Comparison of ENCODE assay signal across 10 mouse cellular contexts in the genomic region with DNA sequence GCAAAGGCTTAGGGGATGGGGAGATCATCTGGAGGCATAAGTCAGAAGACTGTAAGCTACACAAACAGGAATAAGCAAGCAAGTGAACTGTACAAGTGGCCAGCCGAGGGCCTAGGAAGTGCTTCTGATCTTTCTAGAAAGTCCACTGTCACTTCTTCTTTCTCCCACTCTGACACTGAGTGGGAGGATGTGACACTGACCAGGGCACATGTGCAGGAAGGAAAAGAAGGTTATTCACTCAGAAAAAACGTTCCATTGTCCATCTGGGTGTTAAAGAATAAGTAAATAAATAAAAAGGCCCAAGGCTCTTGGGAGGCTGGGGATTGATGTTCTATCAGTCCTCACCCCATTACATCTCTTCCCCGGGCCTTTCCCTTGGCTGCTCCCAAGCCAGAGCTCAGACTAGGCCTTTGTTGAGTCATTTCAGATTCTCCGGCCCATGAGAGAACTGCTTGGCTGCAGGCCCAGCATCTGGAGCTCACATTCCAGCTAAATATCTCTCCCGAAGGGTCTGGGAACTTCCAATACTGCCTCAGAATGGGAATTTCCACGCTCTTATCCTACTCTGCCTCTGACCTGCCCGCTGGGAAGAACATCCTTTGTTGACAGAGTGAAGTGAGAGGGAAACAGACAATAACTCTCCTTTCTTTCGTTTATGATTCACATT. TPM values are rescaled to one million over a fixed set of nuclear protein-coding genes. Genes with fewer than 3 reads are reported as not detected.
DNase-seq lines count a peak whose midpoint lies in the region; ATAC-seq and TF ChIP-seq lines count a peak whose summit lies in the region.
"Had no signal": no experiment of that assay in that cellular context is flagged by ENCODE, and none has a peak within 500 bp of the region (broad histone marks: within the 10 kb centered on the region; RNA-seq: fewer than 3 reads in every experiment).

No protein-coding gene starts in this region.

- no peaks in the 10 kb centered on the region for H3K27me3 ChIP-seq in neural tube, embryonic 11.5 days (ENCODE audit: control insufficient read depth, insufficient read depth, low read length)
- no peaks in the 10 kb centered on the region for H3K27me3 ChIP-seq in hindbrain, embryonic 14.5 days (ENCODE audit: control insufficient read depth, insufficient read depth, low read length)
- no peaks in the 10 kb centered on the region for H3K27me3 ChIP-seq in liver, embryonic 12.5 days (replicated peaks)
- H3K27me3 ChIP-seq in stomach, embryonic 14.5 days (ENCODE audit: control insufficient read depth, insufficient read depth, low read length) = no peaks in the 10 kb centered on the region

- no peak overlapping the region for H3K27ac ChIP-seq in neural tube, embryonic 11.5 days (ENCODE audit: low read depth, low read length)
- peak overlapping the region; percentile 72 for H3K27ac ChIP-seq in gastrocnemius, adult 2 months
- H3K27ac ChIP-seq in hindbrain, embryonic 14.5 days = 0 out of 2 replicates have a peak overlapping the region, but pooled peaks have one; percentile 16
- H3K27ac ChIP-seq in liver, embryonic 12.5 days = 0 out of 2 replicates have a peak overlapping the region, but pooled peaks have one; percentile 14
- H3K27ac ChIP-seq in stomach, embryonic 14.5 days (ENCODE audit: low read length) = peak overlapping the region; percentile 79
- H3K27ac ChIP-seq in left cerebral cortex, adult 2 months = no peak overlapping the region

- no peaks in the 10 kb centered on the region for H3K9me3 ChIP-seq in neural tube, embryonic 11.5 days (ENCODE audit: control insufficient read depth, low read length)
- H3K9me3 ChIP-seq in hindbrain, embryonic 14.5 days (ENCODE audit: control insufficient read depth, low read length) = no peaks in the 10 kb centered on the region
- H3K9me3 ChIP-seq in liver, embryonic 12.5 days (replicated peaks) = no peaks in the 10 kb centered on the region
- no peaks in the 10 kb centered on the region for H3K9me3 ChIP-seq in stomach, embryonic 14.5 days (ENCODE audit: control insufficient read depth, low read depth, low read length)

- no peaks in the 10 kb centered on the region for H3K36me3 ChIP-seq in neural tube, embryonic 11.5 days (ENCODE audit: control insufficient read depth, insufficient read depth, low read length)
- H3K36me3 ChIP-seq in hindbrain, embryonic 14.5 days (replicated peaks; ENCODE audit: control insufficient read depth, insufficient read depth) = no peaks in the 10 kb centered on the region
- H3K36me3 ChIP-seq in liver, embryonic 12.5 days = no peaks in the 10 kb centered on the region
- H3K36me3 ChIP-seq in stomach, embryonic 14.5 days (ENCODE audit: control insufficient read depth, insufficient read depth, low read length) = no peaks in the 10 kb centered on the region

- no peak overlapping the region for H3K4me2 ChIP-seq in neural tube, embryonic 11.5 days (ENCODE audit: low read depth)
- no peak overlapping the region for H3K4me2 ChIP-seq in hindbrain, embryonic 14.5 days (replicated peaks)
- H3K4me2 ChIP-seq in liver, embryonic 12.5 days = no peak overlapping the region
- H3K4me2 ChIP-seq in stomach, embryonic 14.5 days (replicated peaks; ENCODE audit: low read depth, low read length) = no peak overlapping the region

- H3K9ac ChIP-seq in neural tube, embryonic 11.5 days (ENCODE audit: low read length) = no peak overlapping the region
- H3K9ac ChIP-seq in hindbrain, embryonic 14.5 days = no peak overlapping the region
- H3K9ac ChIP-seq in liver, embryonic 12.5 days = no peak overlapping the region
- H3K9ac ChIP-seq in stomach, embryonic 14.5 days (replicated peaks; ENCODE audit: low read depth, low read length) = no peak overlapping the region

- peak; percentile 38 for DNase-seq in neural tube, embryonic 11.5 days (ENCODE audit: low spot score)
- no peak for DNase-seq in neural tube, embryonic 10.5 days (ENCODE audit: extremely low spot score, low spot score)
- peak; percentile 90 for DNase-seq in gastrocnemius, adult 2 months
- peak; percentile 61 for DNase-seq in hindbrain, embryonic 14.5 days (ENCODE audit: low spot score)
- no peak for DNase-seq in left cerebral cortex, adult 2 months (ENCODE audit: extremely low spot score in 1 of 2, low spot score in 2 of 2)
- no peak for DNase-seq in left cerebral cortex, postnatal 36 days (ENCODE audit: low spot score in 2 of 2)

- WGBS in neural tube, embryonic 11.5 days = 43% methylated on average over 8 of the region's 8 CpGs
- WGBS in hindbrain, embryonic 14.5 days = 29% methylated on average over 8 of the region's 8 CpGs
- WGBS in liver, embryonic 12.5 days (ENCODE audit: insufficient replicate concordance) = 41% methylated on average over 8 of the region's 8 CpGs
- 26% methylated on average over 8 of the region's 8 CpGs for WGBS in stomach, embryonic 14.5 days

- no peak overlapping the region for H3K4me3 ChIP-seq in neural tube, embryonic 11.5 days (ENCODE audit: low read depth, low read length)
- no peak overlapping the region for H3K4me3 ChIP-seq in gastrocnemius, adult 2 months
- no peak overlapping the region for H3K4me3 ChIP-seq in hindbrain, embryonic 14.5 days (replicated peaks; ENCODE audit: low read length)
- no peak overlapping the region for H3K4me3 ChIP-seq in liver, embryonic 12.5 days
- H3K4me3 ChIP-seq in stomach, embryonic 14.5 days (ENCODE audit: low read depth, low read length) = no peak overlapping the region
- H3K4me3 ChIP-seq in left cerebral cortex, adult 2 months = no peak overlapping the region

- intact Hi-C loops in gastrocnemius, adult 2 months (cut with DNase I) = no loop called here
- intact Hi-C loops in left cerebral cortex, adult 2 months (cut with DNase I) = no loop called here
- intact Hi-C loops in left cerebral cortex, postnatal 36 days (cut with DNase I) = no loop called here

- no peak for TF ChIP-seq CTCF in gastrocnemius, adult 2 months (IDR thresholded peaks at IDR 0.05)
- no peak for TF ChIP-seq CTCF in left cerebral cortex, adult 2 months (IDR thresholded peaks at IDR 0.05)

- ATAC-seq in neural tube, embryonic 11.5 days (ENCODE audit: insufficient read depth, low FRiP score, low TSS enrichment) = no peak
- no peak for ATAC-seq in hindbrain, embryonic 14.5 days (ENCODE audit: low FRiP score)
- no peak for ATAC-seq in liver, embryonic 12.5 days
- ATAC-seq in stomach, embryonic 14.5 days (ENCODE audit: insufficient number of reproducible peaks, insufficient read depth, low FRiP score, low read depth) = peak; percentile 63; the same call in 1 of the 2 replicates

- no peaks in the 10 kb centered on the region for H3K4me1 ChIP-seq in neural tube, embryonic 11.5 days (ENCODE audit: control insufficient read depth, insufficient read depth, low read length)
- H3K4me1 ChIP-seq in hindbrain, embryonic 14.5 days (replicated peaks; ENCODE audit: control insufficient read depth, insufficient read depth, low read length) = peaks cover 3% of the 10 kb centered on the region; the same call in 1 of the 2 replicates
- no peaks in the 10 kb centered on the region for H3K4me1 ChIP-seq in liver, embryonic 12.5 days
- H3K4me1 ChIP-seq in stomach, embryonic 14.5 days (ENCODE audit: control insufficient read depth, insufficient read depth, low read length) = peaks cover 13% of the 10 kb centered on the region; the same call in 1 of the 2 replicates

RNA-seq across cellular contexts. Expression of a gene that starts 2.6 kb away (rescaled TPM):
- polyA plus RNA-seq in neural tube, embryonic 11.5 days (2014; fragmentation: Nextera tagmentation; extraction: Ambion mirVana) = 1.6 and 2.1 TPM in 2 replicates
- under 1 TPM in 1 of 2 experiments, not detected in 1; 0.41 TPM for total RNA-seq in gastrocnemius, adult 2 months (2021)
- polyA plus RNA-seq in hindbrain, embryonic 14.5 days (2014; fragmentation: Nextera tagmentation; extraction: Ambion mirVana) = 0.78 TPM in 1 of 2 replicates, not detected in the other
- 2.0 and 2.8 TPM in 2 replicates for polyA plus RNA-seq in liver, embryonic 12.5 days (2016; fragmentation: Nextera tagmentation; extraction: Ambion mirVana)
- polyA plus RNA-seq in stomach, embryonic 14.5 days (2014; fragmentation: Nextera tagmentation; extraction: Ambion mirVana) = 7.0 and 7.2 TPM in 2 replicates
- total RNA-seq in left cerebral cortex, adult 2 months (2021) = not detected
- total RNA-seq in left cerebral cortex, postnatal 36 days (2021) = not detected
- total RNA-seq: layer of hippocampus, postnatal 25 days had no signal

RNA-seq across cellular contexts. Expression of a gene that starts 5.6 kb away (rescaled TPM):
- polyA plus RNA-seq in neural tube, embryonic 11.5 days (2014; fragmentation: Nextera tagmentation; extraction: Ambion mirVana) = not detected in 2 replicates
- total RNA-seq in gastrocnemius, adult 2 months (2021) = not detected
- not detected in 2 replicates for polyA plus RNA-seq in hindbrain, embryonic 14.5 days (2014; fragmentation: Nextera tagmentation; extraction: Ambion mirVana)
- polyA plus RNA-seq in liver, embryonic 12.5 days (2016; fragmentation: Nextera tagmentation; extraction: Ambion mirVana) = not detected in 2 replicates
- not detected in 2 replicates for polyA plus RNA-seq in stomach, embryonic 14.5 days (2014; fragmentation: Nextera tagmentation; extraction: Ambion mirVana)
- not detected for total RNA-seq in left cerebral cortex, adult 2 months (2021)
- not detected for total RNA-seq in left cerebral cortex, postnatal 36 days (2021)
- total RNA-seq: layer of hippocampus, postnatal 25 days had no signal
- polyA plus RNA-seq: testis, adult 2 months had no signal

RNA-seq across cellular contexts. Expression of a gene that starts 12.7 kb away (rescaled TPM):
- 0.60 and 0.73 TPM in 2 replicates for polyA plus RNA-seq in neural tube, embryonic 11.5 days (2014; fragmentation: Nextera tagmentation; extraction: Ambion mirVana)
- total RNA-seq in gastrocnemius, adult 2 months (2021) = not detected
- polyA plus RNA-seq in hindbrain, embryonic 14.5 days (2014; fragmentation: Nextera tagmentation; extraction: Ambion mirVana) = 0.90 and 1.9 TPM in 2 replicates
- 0.62 and 0.68 TPM in 2 replicates for polyA plus RNA-seq in liver, embryonic 12.5 days (2016; fragmentation: Nextera tagmentation; extraction: Ambion mirVana)
- 1.2 and 1.9 TPM in 2 replicates for polyA plus RNA-seq in stomach, embryonic 14.5 days (2014; fragmentation: Nextera tagmentation; extraction: Ambion mirVana)
- total RNA-seq in left cerebral cortex, adult 2 months (2021) = not detected
- total RNA-seq in left cerebral cortex, postnatal 36 days (2021) = under 1 TPM in 1 of 2 experiments, not detected in 1; 0.88 TPM
- total RNA-seq: layer of hippocampus, postnatal 25 days had no signal
- polyA plus RNA-seq: testis, adult 2 months had no signal

RNA-seq across cellular contexts. Expression of a gene that starts 24.8 kb away (rescaled TPM):
- 0.21 TPM in 1 of 2 replicates, not detected in the other for polyA plus RNA-seq in neural tube, embryonic 11.5 days (2014; fragmentation: Nextera tagmentation; extraction: Ambion mirVana)
- 10 to 100 TPM; 21.3 to 22.1 TPM for total RNA-seq in gastrocnemius, adult 2 months (2021)
- 0.19 TPM in 1 of 2 replicates, not detected in the other for polyA plus RNA-seq in hindbrain, embryonic 14.5 days (2014; fragmentation: Nextera tagmentation; extraction: Ambion mirVana)
- 0.11 TPM in 1 of 2 replicates, not detected in the other for polyA plus RNA-seq in liver, embryonic 12.5 days (2016; fragmentation: Nextera tagmentation; extraction: Ambion mirVana)
- 99.4 and 100 TPM in 2 replicates for polyA plus RNA-seq in stomach, embryonic 14.5 days (2014; fragmentation: Nextera tagmentation; extraction: Ambion mirVana)
- under 1 TPM in 1 of 2 experiments, not detected in 1; 0.43 TPM for total RNA-seq in left cerebral cortex, adult 2 months (2021)
- total RNA-seq in left cerebral cortex, postnatal 36 days (2021) = under 1 TPM in 1 of 2 experiments, not detected in 1; 0.39 TPM
- polyA plus RNA-seq: testis, adult 2 months had no signal

Comparison
In these comparisons a context has a peak if more than half of its experiments do, and no peak if none do; other contexts are left out.
1. DNase-seq: peak in neural tube, embryonic 11.5 days (single experiment), gastrocnemius, adult 2 months (single experiment) and hindbrain, embryonic 14.5 days (single experiment); none in neural tube, embryonic 10.5 days (single experiment), left cerebral cortex, adult 2 months (0 of 2) and left cerebral cortex, postnatal 36 days (0 of 2).
2. H3K27ac ChIP-seq: peak in gastrocnemius, adult 2 months (single experiment), hindbrain, embryonic 14.5 days (single experiment), liver, embryonic 12.5 days (single experiment) and stomach, embryonic 14.5 days (single experiment); none in neural tube, embryonic 11.5 days (single experiment) and left cerebral cortex, adult 2 months (single experiment).